Mouse (Mus musculus): ENCODE results near the gene Acbd6. TPM values are rescaled to one million over a fixed set of nuclear protein-coding genes. Genes with fewer than 3 reads are reported as not detected.

Acbd6 gene
- polyA plus RNA-seq, 1 experiment: not detected

DNA sequence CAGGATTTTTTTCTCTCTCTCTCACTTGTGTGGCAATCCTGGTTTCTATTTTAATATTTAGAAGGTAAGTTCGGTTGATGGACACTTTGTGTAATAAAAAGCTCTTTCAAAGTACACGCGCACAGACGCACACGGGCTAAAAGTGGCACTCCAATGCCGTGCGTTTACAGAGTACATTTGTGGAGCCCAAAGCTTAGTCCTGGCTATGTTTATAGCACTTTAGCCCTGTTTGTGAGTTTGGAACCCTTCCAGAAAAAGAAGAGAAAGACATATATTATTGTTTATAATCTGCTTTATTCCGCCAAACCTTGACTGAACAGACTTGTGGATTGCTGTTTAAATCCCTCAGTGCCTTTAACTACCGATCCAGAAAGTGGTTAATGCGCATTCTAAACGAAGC, 135.1 kb downstream of the Acbd6 start:
- Histone ChIP-seq H3K4me1 (ENCODE audit: control insufficient read depth, insufficient read depth, low read length) (no peaks in the 10 kb centered on the region), H3K4me3 (ENCODE audit: insufficient read depth, low read depth, low read length) (no peak overlapping the region), H3K27ac (ENCODE audit: insufficient read depth, low read depth, low read length) (no peak overlapping the region)
- TF ChIP-seq POLR2A (IDR thresholded peaks at IDR 0.05; ENCODE audit: insufficient read depth, low read depth, low read length) (no peak), CTCF (IDR thresholded peaks at IDR 0.05; ENCODE audit: insufficient read depth, low read depth, low read length) (no peak)
- WGBS: 53% methylated on average over 11 of the region's 11 CpGs

DNA sequence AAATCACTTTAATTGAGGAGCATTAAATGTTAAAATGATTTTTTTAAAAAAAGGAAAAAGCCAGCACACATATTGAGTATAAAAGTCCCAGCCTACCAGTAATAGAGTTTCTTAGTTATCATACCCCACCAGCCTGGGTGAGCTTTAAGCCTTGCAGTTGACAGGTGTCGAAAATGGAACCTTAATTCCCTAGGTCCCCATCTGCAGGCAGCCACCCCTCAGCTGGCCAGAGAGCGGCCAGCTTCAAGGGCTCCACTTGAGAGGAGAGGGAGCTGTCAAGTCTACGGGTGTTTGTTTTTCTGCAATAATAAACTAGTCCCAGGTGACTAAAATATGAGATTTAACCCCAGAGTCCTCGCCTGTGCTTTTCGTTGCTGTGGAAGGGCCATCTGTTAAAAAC, 135.5 kb downstream of the Acbd6 start:
- 75% methylated on average over 5 of the region's 5 CpGs for WGBS
- TF ChIP-seq CTCF (IDR thresholded peaks at IDR 0.05; ENCODE audit: insufficient read depth, low read depth, low read length) (no peak), POLR2A (IDR thresholded peaks at IDR 0.05; ENCODE audit: insufficient read depth, low read depth, low read length) (no peak)
- no peak overlapping the region for H3K27ac ChIP-seq (ENCODE audit: insufficient read depth, low read depth, low read length)
- peaks cover 3% of the 10 kb centered on the region for H3K4me1 ChIP-seq (ENCODE audit: control insufficient read depth, insufficient read depth, low read length)
- no peak overlapping the region for H3K4me3 ChIP-seq (ENCODE audit: insufficient read depth, low read depth, low read length)

DNA sequence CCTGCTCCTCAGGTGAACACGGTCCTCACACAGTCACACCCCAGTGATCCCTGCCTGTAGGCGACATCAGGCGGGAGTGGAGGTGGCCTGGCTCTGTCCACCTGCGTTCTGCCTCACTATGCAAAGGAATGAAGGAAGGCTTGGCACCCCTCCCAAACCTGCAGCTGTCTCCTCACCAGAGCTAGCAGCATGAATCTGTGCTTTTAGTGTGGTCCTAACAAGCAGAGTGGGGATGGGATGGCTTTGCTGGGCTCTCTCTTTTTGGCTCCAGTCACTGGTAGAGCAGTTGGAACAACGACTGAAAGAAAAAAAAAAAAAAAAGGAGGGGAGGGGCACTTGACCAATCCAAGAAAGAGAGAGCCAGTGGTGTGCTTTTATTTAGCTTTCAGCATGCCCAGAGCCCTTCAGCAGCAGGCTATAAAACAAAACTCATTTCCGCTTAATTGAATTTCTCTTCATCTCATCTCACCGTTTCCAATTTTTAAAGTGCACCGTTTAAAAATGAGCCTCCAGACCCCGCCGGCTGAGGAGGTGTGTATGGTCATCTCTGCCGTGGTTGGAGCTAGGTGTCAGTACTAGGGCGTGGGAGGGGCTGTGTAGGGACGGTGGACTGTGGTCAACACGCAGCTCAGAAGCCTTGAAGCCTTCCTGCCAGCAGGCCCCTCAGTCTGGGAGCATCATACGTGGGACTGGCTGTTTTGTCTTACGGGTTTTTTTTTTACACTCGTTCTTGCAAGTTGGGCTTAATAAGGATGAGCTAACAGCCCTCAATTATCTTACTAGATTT, 140.6 kb downstream of the Acbd6 start:
- WGBS: 31% methylated on average over 17 of the region's 17 CpGs
- Histone ChIP-seq H3K27ac (ENCODE audit: insufficient read depth, low read depth, low read length) (no peak overlapping the region), H3K4me1 (ENCODE audit: control insufficient read depth, insufficient read depth, low read length) (peaks cover 6% of the 10 kb centered on the region), H3K4me3 (ENCODE audit: insufficient read depth, low read depth, low read length) (no peak overlapping the region)
- TF ChIP-seq POLR2A (IDR thresholded peaks at IDR 0.05; ENCODE audit: insufficient read depth, low read depth, low read length) (no peak), CTCF (IDR thresholded peaks at IDR 0.05; ENCODE audit: insufficient read depth, low read depth, low read length) (no peak)

DNA sequence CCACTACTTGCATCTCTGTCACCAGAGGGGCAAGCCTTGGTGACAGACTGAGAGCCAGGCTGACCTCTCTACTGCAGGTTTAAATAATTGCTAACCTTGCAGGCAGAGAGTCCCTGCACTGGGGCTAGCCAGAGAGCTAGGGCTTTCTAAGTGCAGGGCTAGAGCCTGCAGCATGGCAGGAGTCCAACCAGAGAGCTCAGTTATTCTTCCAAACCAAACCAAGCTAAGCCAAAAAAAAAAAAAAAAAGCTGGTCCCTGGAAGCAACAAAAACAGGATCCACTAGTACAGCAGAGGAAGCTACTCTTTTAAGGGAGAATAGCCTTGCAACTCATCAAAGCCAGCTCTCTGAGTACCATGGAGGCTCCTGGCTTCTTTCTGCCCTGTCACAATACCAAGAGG, 143.0 kb downstream of the Acbd6 start:
- Histone ChIP-seq H3K27ac (ENCODE audit: insufficient read depth, low read depth, low read length) (no peak overlapping the region), H3K4me3 (ENCODE audit: insufficient read depth, low read depth, low read length) (no peak overlapping the region), H3K4me1 (ENCODE audit: control insufficient read depth, insufficient read depth, low read length) (peaks cover 6% of the 10 kb centered on the region)
- TF ChIP-seq POLR2A (IDR thresholded peaks at IDR 0.05; ENCODE audit: insufficient read depth, low read depth, low read length): no peak
- no peak for TF ChIP-seq CTCF (IDR thresholded peaks at IDR 0.05; ENCODE audit: insufficient read depth, low read depth, low read length)

DNA sequence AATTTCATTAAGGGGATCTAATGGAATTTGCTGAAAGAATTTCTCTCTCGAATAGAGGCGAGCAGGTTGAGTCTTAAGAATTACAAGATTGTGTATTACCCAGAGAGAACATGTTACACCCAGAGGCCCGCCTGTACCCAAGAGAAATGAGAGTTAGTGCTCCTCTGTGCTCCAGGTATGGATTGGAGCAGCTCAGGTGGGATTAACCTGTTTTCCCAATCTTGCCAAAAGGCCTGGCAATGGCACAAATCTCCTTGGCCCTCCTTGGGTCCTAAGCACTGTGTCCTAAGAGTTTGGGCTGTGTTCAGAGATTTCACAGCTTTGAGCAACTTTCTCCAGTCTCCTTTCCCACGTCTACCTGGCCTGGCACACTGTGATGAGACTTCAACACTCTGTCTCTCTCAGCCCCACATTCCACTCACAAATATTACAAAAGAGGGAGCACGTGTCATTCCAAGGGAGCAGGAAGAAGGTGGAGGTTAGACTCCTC, 145.3 kb downstream of the Acbd6 start:
- no peak overlapping the region for H3K27ac ChIP-seq (ENCODE audit: insufficient read depth, low read depth, low read length)
- H3K4me3 ChIP-seq (ENCODE audit: insufficient read depth, low read depth, low read length): no peak overlapping the region
- TF ChIP-seq POLR2A (IDR thresholded peaks at IDR 0.05; ENCODE audit: insufficient read depth, low read depth, low read length) (no peak), CTCF (IDR thresholded peaks at IDR 0.05; ENCODE audit: insufficient read depth, low read depth, low read length) (no peak)
- peaks cover 5% of the 10 kb centered on the region for H3K4me1 ChIP-seq (ENCODE audit: control insufficient read depth, insufficient read depth, low read length)
- 90% methylated on average over 5 of the region's 5 CpGs for WGBS

DNA sequence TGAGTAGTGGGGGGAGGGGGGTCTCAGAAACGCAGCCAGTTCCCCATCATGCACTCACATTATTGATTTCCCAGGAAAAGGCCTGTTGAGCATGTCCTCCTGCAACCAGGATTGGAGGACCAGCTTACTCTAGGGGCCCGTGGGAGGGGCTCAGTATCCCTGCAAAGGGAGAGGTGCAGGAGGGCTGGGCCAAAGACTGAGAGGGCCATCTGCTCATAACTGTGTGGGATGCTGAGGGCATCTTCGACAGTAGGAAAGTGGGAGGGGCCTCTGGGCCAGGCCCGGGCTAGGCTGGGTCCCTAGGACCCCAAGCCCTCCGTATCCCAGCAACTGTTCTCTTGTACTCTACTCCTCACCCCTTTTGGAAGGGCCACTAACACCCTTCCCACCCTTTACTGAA, 146.3 kb downstream of the Acbd6 start:
- no peaks in the 10 kb centered on the region for H3K4me1 ChIP-seq (ENCODE audit: control insufficient read depth, insufficient read depth, low read length)
- 59% methylated on average over 5 of the region's 5 CpGs for WGBS
- no peak for TF ChIP-seq POLR2A (IDR thresholded peaks at IDR 0.05; ENCODE audit: insufficient read depth, low read depth, low read length)
- TF ChIP-seq CTCF (IDR thresholded peaks at IDR 0.05; ENCODE audit: insufficient read depth, low read depth, low read length): no peak
- H3K4me3 ChIP-seq (ENCODE audit: insufficient read depth, low read depth, low read length): no peak overlapping the region
- no peak overlapping the region for H3K27ac ChIP-seq (ENCODE audit: insufficient read depth, low read depth, low read length)

DNA sequence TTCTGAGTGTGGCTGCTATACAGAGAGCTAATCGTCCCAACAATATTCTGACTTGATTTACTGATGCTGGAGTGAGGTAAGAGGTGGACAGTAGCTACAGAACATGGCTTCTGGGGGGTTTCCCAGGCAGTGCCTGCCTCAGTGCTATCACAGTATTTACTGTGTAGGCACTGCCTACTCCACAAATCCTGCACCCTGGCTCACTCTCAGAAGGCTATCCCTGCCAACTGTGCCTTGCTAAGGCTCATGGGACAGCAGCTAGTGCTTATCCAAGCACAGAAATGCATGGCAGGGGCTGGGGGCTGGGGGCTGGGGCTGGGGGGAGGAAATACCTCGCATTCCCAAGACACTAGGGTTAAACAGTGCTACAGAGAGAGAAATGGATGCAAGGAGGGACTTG, 155.4 kb downstream of the Acbd6 start:
- Histone ChIP-seq H3K27ac (ENCODE audit: insufficient read depth, low read depth, low read length) (no peak overlapping the region), H3K4me3 (ENCODE audit: insufficient read depth, low read depth, low read length) (no peak overlapping the region), H3K4me1 (ENCODE audit: control insufficient read depth, insufficient read depth, low read length) (no peaks in the 10 kb centered on the region)
- 55% methylated on average over 2 of the region's 2 CpGs for WGBS
- TF ChIP-seq POLR2A (IDR thresholded peaks at IDR 0.05; ENCODE audit: insufficient read depth, low read depth, low read length) (no peak), CTCF (IDR thresholded peaks at IDR 0.05; ENCODE audit: insufficient read depth, low read depth, low read length) (no peak)

DNA sequence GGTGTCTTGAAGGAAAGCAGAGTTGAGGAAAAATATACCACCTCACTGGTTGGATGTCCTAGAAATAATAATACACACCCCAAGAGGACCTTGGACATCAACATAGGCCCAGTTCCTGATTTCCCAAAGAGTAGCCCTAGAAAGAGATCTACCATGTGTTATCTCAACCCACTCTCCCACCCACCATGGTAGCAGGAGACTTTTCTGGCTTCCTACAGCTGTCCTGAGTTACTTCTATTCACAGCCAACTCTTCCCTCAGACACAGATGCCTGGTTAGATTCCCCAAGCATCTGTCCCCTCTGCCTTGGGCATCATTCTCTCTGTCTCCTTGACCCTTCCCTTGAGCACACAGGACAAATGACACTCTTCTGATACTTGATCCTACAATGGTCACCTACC, 157.4 kb downstream of the Acbd6 start:
- Histone ChIP-seq H3K4me3 (ENCODE audit: insufficient read depth, low read depth, low read length) (no peak overlapping the region), H3K27ac (ENCODE audit: insufficient read depth, low read depth, low read length) (no peak overlapping the region), H3K4me1 (ENCODE audit: control insufficient read depth, insufficient read depth, low read length) (no peaks in the 10 kb centered on the region)
- TF ChIP-seq CTCF (IDR thresholded peaks at IDR 0.05; ENCODE audit: insufficient read depth, low read depth, low read length): no peak
- TF ChIP-seq POLR2A (IDR thresholded peaks at IDR 0.05; ENCODE audit: insufficient read depth, low read depth, low read length): no peak

DNA sequence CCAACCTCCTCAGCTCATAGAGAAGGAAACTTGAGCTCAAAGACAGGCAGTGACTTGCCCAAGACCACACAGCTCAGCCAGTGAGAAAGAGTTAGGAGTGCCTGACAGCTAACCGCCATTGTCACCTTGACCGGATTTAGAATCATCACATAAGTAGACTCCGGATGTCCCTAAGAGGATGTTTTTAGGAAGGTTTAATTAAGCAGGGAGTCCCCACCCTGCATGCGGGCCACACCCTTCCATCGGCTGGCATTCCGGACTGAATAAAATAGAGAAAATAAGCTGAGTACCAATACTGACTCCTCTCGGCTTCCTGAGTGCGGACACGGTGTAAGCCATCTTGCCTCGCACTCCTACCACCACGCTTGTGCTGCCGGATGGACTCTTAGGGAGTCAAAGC, 159.4 kb downstream of the Acbd6 start:
- H3K4me3 ChIP-seq (ENCODE audit: insufficient read depth, low read depth, low read length): no peak overlapping the region
- TF ChIP-seq CTCF (IDR thresholded peaks at IDR 0.05; ENCODE audit: insufficient read depth, low read depth, low read length) (no peak), POLR2A (IDR thresholded peaks at IDR 0.05; ENCODE audit: insufficient read depth, low read depth, low read length) (no peak)
- WGBS: 95% methylated on average over 12 of the region's 12 CpGs
- H3K4me1 ChIP-seq (ENCODE audit: control insufficient read depth, insufficient read depth, low read length): peaks cover 2% of the 10 kb centered on the region; the same call in 1 of the 2 replicates
- H3K27ac ChIP-seq (ENCODE audit: insufficient read depth, low read depth, low read length): no peak overlapping the region
